Mouse (Mus musculus) olfactory bulb, adult 2 months (tissue): Measurements from ENCODE around the gene Rsph14.

Experiments used
- CTCF ChIP-seq: fragments of 200-500 bp; IDR thresholded peaks from 2 replicates; pipeline ENCODE4 v1.5.1; 2012; ENCODE audit warnings: low read depth, mild to moderate bottlenecking, low read length, moderate library complexity; ENCODE audit not compliant: insufficient read depth
- POLR2A ChIP-seq: fragments of 200-500 bp; IDR thresholded peaks from 2 replicates; pipeline ENCODE4 v1.6.1; 2012; ENCODE audit warnings: mild to moderate bottlenecking, low read depth, low read length, moderate library complexity; ENCODE audit not compliant: insufficient read depth

GRCm38 (mm10) chr10:74994863-74995262 lies 37.5 kb downstream of the Rsph14 start:
- TF ChIP-seq POLR2A (no peak), CTCF (no peak)
